Mouse (Mus musculus) spleen, embryonic (tissue): Measurements from ENCODE around the gene Gm29049.
"Not testable (repeated sequence)": the region's sequence is repeated elsewhere in the genome, so short reads cannot be mapped to it uniquely, and the experiment has no call there.

Experiments
- CTCF ChIA-PET: fragments of 350-600 bp; sonication (Branson Sonifier 250); formaldehyde crosslinking; loops from one replicate; lab custom pipeline; 2022; lab: Charles Lee

Gm29049 gene

GRCm38 (mm10) chrY:7997068-7997467 lies at the start of gene Gm29049:
Gene Gm29049 (minus strand): TSS chrY:7997168.
- CTCF ChIA-PET, result not testable (repeated sequence)
